Mouse (Mus musculus) small intestine, adult 2 months (tissue): ENCODE measurements around the gene Mccc2.

Experiments used
- CTCF ChIP-seq: fragments of 200-500 bp; IDR thresholded peaks from 2 replicates; pipeline ENCODE4 v1.5.1; 2012; ENCODE audit warnings: low read depth, mild to moderate bottlenecking, control low read depth, inconsistent platforms, low read length, moderate library complexity, mixed read lengths; ENCODE audit not compliant: insufficient replicate concordance, insufficient read length; ENCODE audit errors: extremely low read depth
- POLR2A ChIP-seq: fragments of 200-500 bp; IDR thresholded peaks from 2 replicates; pipeline ENCODE4 v1.6.1; 2012; ENCODE audit warnings: low read depth, mild to moderate bottlenecking, control low read depth, inconsistent platforms, low read length, moderate library complexity

- TF ChIP-seq CTCF (no peak), POLR2A (no peak)
These were observed 115.5 kb downstream of the Mccc2 start for GRCm38 (mm10) chr13:99899670-99900556.
